Mouse (Mus musculus) lung, postnatal 0 days (tissue): ENCODE measurements around the gene Decr2. TPM values are rescaled to one million over a fixed set of nuclear protein-coding genes. Genes with fewer than 3 reads are reported as not detected.
A peak's percentile ranks its signal among the peaks of the same experiment; 100 is the strongest.

Source experiments
- ATAC-seq: fragments of 200-750 bp; cut with Nextera tagmentation; 2 replicates; pipeline ENCODE4 v1.8.0; 2017; ENCODE audit warnings: moderate library complexity
- DNase-seq: peaks from one replicate; pipeline ENCODE4 v3.0.0-alpha.2; 2016; ENCODE audit warnings: low spot score
- H3K27ac ChIP-seq: fragments of 300-500 bp; sonication (generic); 2 replicates; pipeline ENCODE4 v1.5.1; 2014; ENCODE audit warnings: antibody characterized with exemption, mild to moderate bottlenecking, low read length, mixed read lengths
- H3K27me3 ChIP-seq: fragments of 300-500 bp; sonication (generic); replicated peaks from 2 replicates; pipeline ENCODE4 v1.6.1; 2014; ENCODE audit warnings: low read length, mixed read lengths; ENCODE audit not compliant: insufficient read depth
- H3K36me3 ChIP-seq: fragments of 300-500 bp; sonication (generic); 2 replicates; pipeline ENCODE4 v1.6.1; 2014; ENCODE audit warnings: low read length, mixed read lengths; ENCODE audit not compliant: insufficient read depth
- H3K4me1 ChIP-seq: fragments of 300-500 bp; sonication (generic); 2 replicates; pipeline ENCODE4 v1.6.1; 2014; ENCODE audit warnings: antibody characterized with exemption, low read depth, low read length, mixed read lengths; ENCODE audit not compliant: insufficient read depth
- H3K4me2 ChIP-seq: fragments of 300-500 bp; sonication (generic); replicated peaks from 2 replicates; pipeline ENCODE4 v1.6.1; 2014; ENCODE audit warnings: low read depth, mild to moderate bottlenecking, low read length, moderate library complexity, mixed read lengths
- H3K4me3 ChIP-seq: fragments of 300-500 bp; sonication (generic); 2 replicates; pipeline ENCODE4 v1.5.1; 2014; ENCODE audit warnings: low read depth, low read length
- H3K9ac ChIP-seq: fragments of 300-500 bp; sonication (generic); replicated peaks from 2 replicates; pipeline ENCODE4 v1.6.1; 2014; ENCODE audit warnings: low read depth, mild to moderate bottlenecking
- H3K9me3 ChIP-seq: fragments of 300-500 bp; sonication (generic); 2 replicates; pipeline ENCODE4 v1.6.1; 2016; ENCODE audit warnings: low read length, mixed read lengths
- CTCF ChIP-seq: IDR thresholded peaks from 2 replicates; pipeline ENCODE4 v1.5.1; 2016; ENCODE audit warnings: antibody characterized with exemption, mild to moderate bottlenecking
- EP300 ChIP-seq: IDR thresholded peaks from 2 replicates; pipeline ENCODE4 v1.6.1; 2016; ENCODE audit warnings: antibody characterized with exemption, mild to moderate bottlenecking, control low read depth
- WGBS: fragments of 180-500 bp; shearing (Covaris S2); extraction: QIAGEN DNeasy Blood & Tissue Kit; methylation state at CpG from one replicate; pipeline ENCODE4 v1.1.7; 2014; 5-methylcytosine and 5-hydroxymethylcytosine counted together
- polyA plus RNA-seq: library from polyadenylated mRNA; unstranded; fragments of >200 nt; fragmentation: Nextera tagmentation; extraction: Ambion mirVana; gene quantifications from 2 replicates; pipeline ENCODE4 v1.2.1, GENCODE M21; 2015

Decr2 gene
- polyA plus RNA-seq, 1 experiment from 2014 or later, result 18.7 TPM

DNA sequence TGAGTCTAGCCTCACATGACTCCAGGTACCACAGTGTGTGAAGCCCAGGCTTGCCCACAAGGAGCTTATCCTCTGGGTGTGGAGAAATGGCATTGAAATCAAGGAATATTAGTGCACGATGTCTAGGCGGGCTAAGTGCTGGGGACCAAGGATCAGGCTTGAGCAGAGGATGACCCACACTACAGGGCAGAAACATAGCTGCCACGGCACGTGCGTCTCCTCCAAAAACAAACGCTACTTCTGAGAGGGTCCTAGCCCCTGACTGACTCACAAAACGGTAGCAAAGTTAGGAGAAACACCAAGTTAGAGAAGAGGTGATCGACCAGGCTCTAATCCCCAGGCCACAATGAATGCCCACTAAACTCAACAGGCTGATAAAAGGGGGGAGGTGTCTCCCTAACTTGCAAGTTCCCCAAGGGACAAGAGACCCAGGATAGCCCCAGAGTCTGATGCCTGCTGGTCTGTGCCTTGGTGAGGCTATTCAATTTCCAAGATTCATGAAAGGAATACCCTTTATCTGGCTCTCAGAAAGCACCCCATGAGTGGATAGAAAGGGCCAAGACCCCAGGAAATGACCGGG lies 4.5 kb upstream of the Decr2 start:
- DNase-seq (no peak), ATAC-seq (no peak)
- Histone ChIP-seq H3K27me3 (no peaks in the 10 kb centered on the region), H3K4me1 (no peaks in the 10 kb centered on the region), H3K36me3 (no peaks in the 10 kb centered on the region), H3K4me2 (peak overlapping the region; percentile 80), H3K27ac (no peak overlapping the region), H3K4me3 (peak overlapping the region; percentile 43), H3K9ac (no peak overlapping the region), H3K9me3 (no peaks in the 10 kb centered on the region)
- 26% methylated on average over 9 of the region's 9 CpGs for WGBS
- TF ChIP-seq CTCF, result no peak
- no peak for TF ChIP-seq EP300

DNA sequence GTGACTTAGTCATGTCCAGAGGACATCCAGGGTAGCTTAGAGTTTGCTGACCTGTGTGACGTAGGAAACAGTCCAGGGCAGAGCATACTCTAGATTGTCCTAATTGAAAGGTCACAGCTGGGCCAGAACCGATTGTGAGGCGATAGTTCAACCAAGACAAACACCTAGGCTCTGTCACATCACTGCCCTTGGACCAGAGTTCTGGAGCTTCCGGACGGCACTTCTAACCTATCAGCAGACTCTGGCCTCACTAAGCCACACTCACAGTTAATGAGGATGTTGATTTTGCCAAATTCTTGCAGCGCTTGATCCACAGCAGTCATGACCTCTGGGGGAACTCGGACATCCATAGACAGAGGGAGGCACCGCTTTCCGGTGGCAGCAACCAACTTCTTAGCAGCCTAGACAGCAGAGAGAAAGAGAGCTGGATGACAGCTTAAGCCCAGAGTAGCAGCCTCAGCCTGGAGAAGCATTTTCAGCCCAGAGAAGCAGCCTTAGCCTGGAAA lies 3.0 kb downstream of the Decr2 start:
- Histone ChIP-seq H3K27ac (no peak overlapping the region), H3K4me1 (no peaks in the 10 kb centered on the region), H3K4me3 (no peak overlapping the region), H3K36me3 (no peaks in the 10 kb centered on the region), H3K9ac (no peak overlapping the region), H3K9me3 (no peaks in the 10 kb centered on the region), H3K4me2 (no peak overlapping the region), H3K27me3 (no peaks in the 10 kb centered on the region)
- ATAC-seq (no peak), DNase-seq (no peak)
- no peak for TF ChIP-seq EP300
- TF ChIP-seq CTCF, result no peak
- 82% methylated on average over 9 of the region's 9 CpGs for WGBS

DNA sequence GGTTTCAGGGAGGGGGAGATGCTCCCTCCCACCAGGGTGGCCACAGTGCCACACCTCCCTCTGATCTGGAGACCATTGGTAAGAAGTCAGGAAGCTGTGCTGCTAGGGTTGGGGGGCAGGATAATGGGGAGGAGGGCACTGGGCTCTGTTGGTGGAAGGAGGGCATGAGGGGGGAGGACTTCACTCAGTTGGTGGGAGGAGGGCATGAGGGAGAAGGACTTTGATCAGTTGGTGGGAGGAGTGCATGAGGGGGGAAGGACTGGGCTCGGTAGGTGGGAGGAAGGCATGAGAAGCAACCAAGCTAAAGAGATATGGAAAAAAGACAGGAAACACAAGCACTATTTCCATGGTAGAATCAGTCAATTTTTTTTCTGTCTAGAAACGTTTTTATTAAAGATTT lies 9.3 kb downstream of the Decr2 start:
- H3K27ac ChIP-seq, result no peak overlapping the region
- no peaks in the 10 kb centered on the region for H3K36me3 ChIP-seq
- H3K4me3 ChIP-seq, result no peak overlapping the region
- no peak overlapping the region for H3K4me2 ChIP-seq
- H3K4me1 ChIP-seq, result no peaks in the 10 kb centered on the region
- TF ChIP-seq EP300, result no peak
- TF ChIP-seq CTCF, result no peak
- ATAC-seq (no peak), DNase-seq (no peak)
- H3K27me3 ChIP-seq, result no peaks in the 10 kb centered on the region
- H3K9ac ChIP-seq, result no peak overlapping the region
- H3K9me3 ChIP-seq, result no peaks in the 10 kb centered on the region
- 30% methylated on average over 2 of the region's 2 CpGs for WGBS

DNA sequence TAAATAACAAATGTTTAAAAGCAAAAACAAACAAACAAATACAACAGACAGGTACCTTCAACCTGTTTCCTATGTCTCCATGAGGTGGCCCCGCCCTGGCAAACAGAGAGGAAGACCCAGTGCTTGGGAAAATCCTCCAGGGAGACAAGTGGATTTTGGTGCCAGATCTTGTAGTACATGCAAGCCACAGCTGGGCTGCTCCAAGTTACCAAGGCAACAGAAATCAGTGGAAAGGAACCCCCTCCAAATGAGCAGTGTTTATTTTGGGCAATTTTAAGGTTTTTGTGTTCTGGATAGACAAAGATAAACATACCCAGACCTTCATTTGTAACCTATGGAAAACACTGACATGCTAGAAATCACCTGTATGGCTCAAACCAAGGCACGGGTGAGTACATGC lies 11.3 kb downstream of the Decr2 start:
- DNase-seq, result no peak
- Histone ChIP-seq H3K4me1 (no peaks in the 10 kb centered on the region), H3K9ac (no peak overlapping the region), H3K9me3 (no peaks in the 10 kb centered on the region), H3K27ac (no peak overlapping the region), H3K27me3 (no peaks in the 10 kb centered on the region), H3K36me3 (no peaks in the 10 kb centered on the region), H3K4me3 (no peak overlapping the region), H3K4me2 (no peak overlapping the region)
- ATAC-seq, result no peak
- TF ChIP-seq EP300 (no peak), CTCF (no peak)
- WGBS, result 63% methylated on average over 2 of the region's 2 CpGs

DNA sequence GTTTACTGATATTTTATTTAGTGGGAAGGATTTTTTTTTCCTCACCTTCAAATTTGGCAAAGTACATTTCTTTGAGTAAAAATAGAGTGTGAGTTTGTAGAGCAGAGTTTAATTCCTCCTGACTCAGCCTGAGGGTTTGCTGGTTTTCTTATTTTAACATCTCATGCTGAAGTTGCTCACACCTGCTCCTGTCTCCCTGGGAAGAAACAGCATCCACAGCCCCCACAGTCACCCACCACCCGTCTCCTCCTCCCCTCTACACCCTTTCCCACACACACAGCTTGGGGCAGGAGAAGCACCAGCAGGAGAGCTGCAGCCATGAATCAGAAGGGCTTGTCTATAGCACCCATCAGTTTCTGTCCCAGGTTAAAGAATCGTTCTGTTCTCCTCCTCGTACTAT lies 14.9 kb downstream of the Decr2 start:
- ATAC-seq, result no peak
- H3K36me3 ChIP-seq, result no peaks in the 10 kb centered on the region
- H3K4me2 ChIP-seq, result no peak overlapping the region
- H3K9ac ChIP-seq, result no peak overlapping the region
- no peaks in the 10 kb centered on the region; the same call in 1 of the 2 replicates for H3K4me1 ChIP-seq
- no peaks in the 10 kb centered on the region for H3K9me3 ChIP-seq
- H3K27ac ChIP-seq, result no peak overlapping the region
- 59% methylated on average over 3 of the region's 3 CpGs for WGBS
- DNase-seq, result no peak
- H3K4me3 ChIP-seq, result no peak overlapping the region
- no peaks in the 10 kb centered on the region for H3K27me3 ChIP-seq
- TF ChIP-seq CTCF, result no peak
- TF ChIP-seq EP300, result no peak

DNA sequence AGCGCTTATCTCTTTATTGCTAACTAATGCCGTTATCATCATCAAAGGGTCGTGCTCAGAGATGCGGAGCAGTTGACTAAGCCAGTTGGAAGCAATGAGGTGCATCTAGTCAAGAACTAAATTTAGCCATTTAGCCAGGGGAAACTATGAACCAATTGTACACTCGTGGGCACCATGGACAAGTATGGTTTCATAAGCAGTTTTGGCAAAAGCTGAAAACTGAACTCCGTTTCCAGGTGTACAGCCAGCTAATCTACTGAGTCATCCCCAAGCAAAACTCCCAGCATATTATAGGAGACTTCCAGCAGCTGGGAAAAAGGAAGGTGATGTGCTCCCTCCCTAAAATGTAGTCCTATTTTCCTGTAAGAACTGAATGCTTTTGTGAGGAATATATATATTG lies 20.0 kb downstream of the Decr2 start:
- WGBS, result 24% methylated on average over 6 of the region's 6 CpGs

More for the DNA sequence above, 20.0 kb downstream of the Decr2 start:
- H3K4me3 ChIP-seq, result peak overlapping the region; percentile 67
- H3K36me3 ChIP-seq, result no peaks in the 10 kb centered on the region
- no peaks in the 10 kb centered on the region for H3K9me3 ChIP-seq
- no peak for ATAC-seq
- no peak for DNase-seq
- TF ChIP-seq CTCF (no peak), EP300 (no peak)
- H3K9ac ChIP-seq, result peak overlapping the region; percentile 26; the same call in 1 of the 2 replicates
- peak overlapping the region; percentile 92 for H3K4me2 ChIP-seq
- no peaks in the 10 kb centered on the region for H3K27me3 ChIP-seq
- H3K4me1 ChIP-seq, result peaks cover 19% of the 10 kb centered on the region
- H3K27ac ChIP-seq, result no peak overlapping the region
